Mouse (Mus musculus) small intestine, adult 2 months (tissue): Measurements from ENCODE around the gene Mmp9. TPM values are rescaled to one million over a fixed set of nuclear protein-coding genes. Genes with fewer than 3 reads are reported as not detected.

ENCODE experiments used
- H3K27ac ChIP-seq: fragments of 200-500 bp; 2 replicates; pipeline ENCODE4 v1.5.1; 2012; ENCODE audit warnings: low read depth, low read length, control low read depth, inconsistent platforms; ENCODE audit not compliant: insufficient read depth
- H3K27me3 ChIP-seq: fragments of 200-500 bp; 2 replicates; pipeline ENCODE4 v1.6.1; 2012; ENCODE audit warnings: mild to moderate bottlenecking, moderate library complexity, low read length, inconsistent platforms; ENCODE audit not compliant: control insufficient read depth, insufficient read depth
- H3K36me3 ChIP-seq: fragments of 200-500 bp; 2 replicates; pipeline ENCODE4 v1.6.1; 2012; ENCODE audit warnings: mild to moderate bottlenecking, low read length, control low read depth, inconsistent platforms; ENCODE audit not compliant: control insufficient read depth, insufficient read depth
- H3K4me1 ChIP-seq: fragments of 200-500 bp; 2 replicates; pipeline ENCODE4 v1.6.1; 2012; ENCODE audit warnings: low read length, inconsistent platforms, mixed read lengths; ENCODE audit not compliant: control insufficient read depth, insufficient read depth, insufficient read length
- H3K4me3 ChIP-seq: fragments of 200-500 bp; 2 replicates; pipeline ENCODE4 v1.5.1; 2012; ENCODE audit warnings: low read depth, mild to moderate bottlenecking, control low read depth, inconsistent platforms, low read length, moderate library complexity
- CTCF ChIP-seq: fragments of 200-500 bp; IDR thresholded peaks from 2 replicates; pipeline ENCODE4 v1.5.1; 2012; ENCODE audit warnings: low read depth, mild to moderate bottlenecking, control low read depth, inconsistent platforms, low read length, moderate library complexity, mixed read lengths; ENCODE audit not compliant: insufficient replicate concordance, insufficient read length; ENCODE audit errors: extremely low read depth
- POLR2A ChIP-seq: fragments of 200-500 bp; IDR thresholded peaks from 2 replicates; pipeline ENCODE4 v1.6.1; 2012; ENCODE audit warnings: low read depth, mild to moderate bottlenecking, control low read depth, inconsistent platforms, low read length, moderate library complexity
- WGBS: fragments of 180-500 bp; shearing (Covaris S2); methylation state at CpG from one replicate; pipeline ENCODE4 v1.1.7; 2018; 5-methylcytosine and 5-hydroxymethylcytosine counted together
- polyA plus RNA-seq: library from polyadenylated mRNA; depleted of rRNA; stranded (reverse); fragments of >200 nt; gene quantifications from 2 replicates; pipeline ENCODE4 v1.2.3, GENCODE M21; 2012

The Mmp9 gene
- polyA plus RNA-seq, 1 experiment, result 12.1 TPM

- WGBS, result 3% methylated on average over 42 of the region's 42 CpGs
- peaks cover 35% of the 10 kb centered on the region for H3K27me3 ChIP-seq
- H3K27ac ChIP-seq, result no peak overlapping the region
- TF ChIP-seq POLR2A, result no peak
- no peak for TF ChIP-seq CTCF
- H3K4me3 ChIP-seq, result no peak overlapping the region
- no peaks in the 10 kb centered on the region for H3K4me1 ChIP-seq
- H3K36me3 ChIP-seq, result no peaks in the 10 kb centered on the region
Observed at GRCm38 (mm10) chr2:164970631-164971196, 30.1 kb downstream of the Mmp9 start.

DNA sequence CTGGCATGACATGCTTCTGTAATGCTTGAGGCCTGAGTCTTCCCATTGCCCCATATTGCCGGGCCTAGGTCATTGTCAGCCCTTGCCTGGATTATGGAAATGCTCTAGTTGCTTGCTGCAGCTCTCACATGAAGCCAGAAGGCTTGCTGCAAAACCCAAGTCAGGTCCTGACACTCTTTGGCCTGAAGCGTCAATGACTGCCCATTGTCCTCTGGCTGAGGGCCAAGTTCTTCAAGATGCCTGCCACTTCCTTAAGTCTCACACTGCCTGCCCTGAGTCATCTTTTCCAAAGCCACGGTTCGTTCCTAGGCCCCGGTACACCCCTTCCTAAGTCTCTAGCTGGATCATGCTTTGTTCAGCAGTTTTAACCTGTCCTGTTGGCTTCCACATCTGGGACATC, 32.1 kb downstream of the Mmp9 start:
- no peak overlapping the region for H3K4me3 ChIP-seq
- WGBS, result 40% methylated on average over 5 of the region's 5 CpGs
- no peaks in the 10 kb centered on the region for H3K4me1 ChIP-seq
- TF ChIP-seq CTCF, result no peak
- no peak for TF ChIP-seq POLR2A
- no peak overlapping the region for H3K27ac ChIP-seq
- H3K27me3 ChIP-seq, result peaks cover 25% of the 10 kb centered on the region
- no peaks in the 10 kb centered on the region for H3K36me3 ChIP-seq

DNA sequence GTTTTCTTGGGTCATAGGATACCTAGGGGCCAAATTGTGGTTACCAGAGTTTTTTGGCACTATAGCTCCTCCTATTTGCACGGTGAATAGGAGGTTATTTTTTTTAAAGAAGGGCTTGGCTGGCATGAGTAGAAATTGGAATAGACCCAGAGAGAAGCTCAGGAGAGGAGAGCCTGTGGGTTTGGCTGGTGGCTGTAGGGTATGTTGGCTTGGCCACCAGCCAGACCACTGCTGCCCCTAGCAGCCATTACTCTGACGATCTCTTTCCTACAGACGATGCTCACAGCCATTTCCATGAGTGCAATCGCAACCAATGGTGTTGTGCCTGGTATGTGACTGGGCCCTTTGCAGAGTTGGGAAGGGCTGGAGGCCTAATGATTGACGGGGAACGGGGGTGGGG, 35.0 kb downstream of the Mmp9 start:
- TF ChIP-seq POLR2A (no peak), CTCF (no peak)
- Histone ChIP-seq H3K27ac (no peak overlapping the region), H3K36me3 (no peaks in the 10 kb centered on the region), H3K27me3 (peaks cover 4% of the 10 kb centered on the region; the same call in 1 of the 2 replicates), H3K4me3 (no peak overlapping the region), H3K4me1 (no peaks in the 10 kb centered on the region)
- 78% methylated on average over 6 of the region's 6 CpGs for WGBS

DNA sequence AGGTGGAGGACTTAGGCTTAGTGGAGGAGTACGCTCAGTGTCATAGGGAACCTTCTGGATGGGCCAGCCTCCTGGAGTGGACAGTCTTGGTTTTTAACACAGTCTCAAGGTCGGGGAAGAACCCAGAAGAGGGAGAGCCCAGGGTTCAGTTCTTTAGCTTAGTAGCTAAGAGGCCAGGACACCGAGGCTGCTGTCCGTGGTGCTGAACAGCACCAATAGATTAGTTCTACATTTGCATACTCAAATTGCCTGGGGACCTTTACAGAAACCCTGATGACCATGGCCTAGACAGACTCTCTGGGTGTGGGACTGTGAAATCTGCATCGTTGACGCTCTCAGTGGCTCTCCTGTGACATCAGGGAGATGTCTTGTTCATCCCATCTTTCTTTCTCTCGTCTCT, 39.2 kb downstream of the Mmp9 start:
- WGBS, result 25% methylated on average over 7 of the region's 7 CpGs
- H3K4me3 ChIP-seq, result no peak overlapping the region

GRCm38 (mm10) chr2:164985962-164986361, 45.4 kb downstream of the Mmp9 start:
- no peaks in the 10 kb centered on the region for H3K36me3 ChIP-seq
- no peak overlapping the region for H3K4me3 ChIP-seq
- TF ChIP-seq POLR2A (no peak), CTCF (no peak)
- 78% methylated on average over 6 of the region's 6 CpGs for WGBS
- no peaks in the 10 kb centered on the region for H3K4me1 ChIP-seq
- no peaks in the 10 kb centered on the region for H3K27me3 ChIP-seq
- H3K27ac ChIP-seq, result no peak overlapping the region

More for the DNA sequence above, 39.2 kb downstream of the Mmp9 start:
- Histone ChIP-seq H3K36me3 (no peaks in the 10 kb centered on the region), H3K27ac (no peak overlapping the region), H3K27me3 (no peaks in the 10 kb centered on the region), H3K4me1 (no peaks in the 10 kb centered on the region)
- TF ChIP-seq CTCF (no peak), POLR2A (no peak)

DNA sequence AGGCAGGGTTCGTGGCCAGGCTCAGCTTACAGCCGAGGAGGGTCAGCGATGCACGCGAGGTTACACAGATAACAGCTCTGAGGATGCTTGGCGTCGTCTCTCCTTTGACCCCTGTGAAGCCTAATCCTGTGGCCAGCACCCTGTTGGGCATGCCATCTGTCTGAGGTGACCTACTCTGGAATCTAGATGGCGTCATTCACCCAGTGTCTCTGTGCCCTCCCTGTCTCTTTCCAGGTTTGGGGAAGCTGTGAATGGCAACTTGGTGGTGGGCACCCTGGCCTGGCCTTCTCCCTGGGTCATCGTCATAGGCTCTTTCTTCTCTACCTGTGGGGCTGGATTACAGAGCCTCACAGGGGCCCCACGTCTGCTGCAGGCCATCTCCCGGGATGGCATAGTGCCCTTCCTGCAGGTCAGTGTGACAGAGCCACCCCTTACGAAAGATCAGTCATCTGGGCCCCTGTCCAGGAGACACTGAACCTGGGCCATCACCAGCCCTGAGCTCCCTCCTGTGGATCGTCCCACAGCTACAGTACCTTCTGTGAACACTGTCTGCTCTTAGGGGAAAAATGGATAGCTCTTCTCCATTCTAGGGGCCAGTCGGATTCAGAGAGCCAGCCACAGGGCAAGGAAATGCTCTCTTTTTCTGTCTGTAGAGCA, 45.9 kb downstream of the Mmp9 start:
- H3K27ac ChIP-seq, result no peak overlapping the region
- H3K27me3 ChIP-seq, result no peaks in the 10 kb centered on the region
- no peaks in the 10 kb centered on the region for H3K36me3 ChIP-seq
- 73% methylated on average over 14 of the region's 14 CpGs for WGBS
- no peak overlapping the region for H3K4me3 ChIP-seq
- no peak for TF ChIP-seq POLR2A
- TF ChIP-seq CTCF, result no peak
- H3K4me1 ChIP-seq, result no peaks in the 10 kb centered on the region

DNA sequence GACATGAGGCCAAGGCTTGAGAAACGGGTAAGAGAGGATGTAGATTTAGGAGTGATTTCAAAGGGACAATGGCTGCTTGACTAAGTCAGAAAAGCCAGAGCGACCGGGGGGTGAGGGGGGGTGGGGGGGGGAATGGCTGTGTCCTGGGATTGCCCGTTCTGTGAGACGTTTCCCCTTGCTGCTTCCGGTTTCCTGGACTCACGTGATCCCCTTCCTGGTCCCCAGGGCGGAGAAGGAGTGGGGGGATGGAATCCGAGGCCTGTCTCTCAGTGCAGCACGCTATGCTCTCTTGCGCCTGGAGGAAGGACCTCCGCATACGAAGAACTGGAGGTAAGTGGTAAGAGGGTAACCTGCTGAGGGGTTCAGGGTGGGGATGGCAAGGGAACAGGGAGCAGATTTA, 48.2 kb downstream of the Mmp9 start:
- TF ChIP-seq POLR2A, result no peak
- TF ChIP-seq CTCF, result no peak

More for the DNA sequence above, 48.2 kb downstream of the Mmp9 start:
- Histone ChIP-seq H3K4me1 (no peaks in the 10 kb centered on the region), H3K4me3 (no peak overlapping the region), H3K27me3 (no peaks in the 10 kb centered on the region), H3K27ac (no peak overlapping the region), H3K36me3 (no peaks in the 10 kb centered on the region)
- 59% methylated on average over 13 of the region's 13 CpGs for WGBS
